Mouse (Mus musculus): ENCODE data around the gene Lin28b. TPM values are rescaled to one million over a fixed set of nuclear protein-coding genes. Genes with fewer than 3 reads are reported as not detected.
"Not testable (repeated sequence)": the region's sequence is repeated elsewhere in the genome, so short reads cannot be mapped to it uniquely, and the experiment has no call there.

Lin28b gene
- polyA plus RNA-seq, 1 experiment from 2014 or later = 14.2 TPM

GRCm38 (mm10) chr10:45356091-45356490 lies 130.1 kb downstream of the Lin28b start:
- H3K36me3 ChIP-seq = peaks cover 43% of the 10 kb centered on the region
- H3K4me1 ChIP-seq (replicated peaks) = no peaks in the 10 kb centered on the region
- no peak overlapping the region for H3K27ac ChIP-seq
- H3K4me3 ChIP-seq (replicated peaks) = no peak overlapping the region
- no peak overlapping the region for H3K9ac ChIP-seq (replicated peaks)
- no peaks in the 10 kb centered on the region for H3K9me3 ChIP-seq
- no peak for ATAC-seq (ENCODE audit: insufficient number of reproducible peaks, insufficient read depth, low FRiP score, low TSS enrichment, low read depth)
- H3K27me3 ChIP-seq = no peaks in the 10 kb centered on the region
- 93% methylated on average over 6 of the region's 6 CpGs for WGBS
- no peak overlapping the region for H3K4me2 ChIP-seq

- ATAC-seq (ENCODE audit: insufficient number of reproducible peaks, insufficient read depth, low FRiP score, low TSS enrichment, low read depth); H3K27ac ChIP-seq; H3K4me2 ChIP-seq; H3K4me1 ChIP-seq (replicated peaks); H3K9ac ChIP-seq (replicated peaks); H3K4me3 ChIP-seq (replicated peaks); H3K27me3 ChIP-seq; H3K9me3 ChIP-seq: not testable (repeated sequence)
- peaks cover 29% of the 10 kb centered on the region for H3K36me3 ChIP-seq
- WGBS = 89% methylated on average over 3 of the region's 3 CpGs
Observed at GRCm38 (mm10) chr10:45348143-45348542, 138.1 kb downstream of the Lin28b start.

- Histone ChIP-seq H3K9me3 (peaks cover 6% of the 10 kb centered on the region), H3K27me3 (no peaks in the 10 kb centered on the region), H3K27ac (no peak overlapping the region), H3K4me3 (replicated peaks) (no peak overlapping the region), H3K9ac (replicated peaks) (no peak overlapping the region), H3K4me2 (no peak overlapping the region), H3K36me3 (peaks cover 22% of the 10 kb centered on the region), H3K4me1 (replicated peaks) (no peaks in the 10 kb centered on the region)
- no peak for ATAC-seq (ENCODE audit: insufficient number of reproducible peaks, insufficient read depth, low FRiP score, low TSS enrichment, low read depth)
- WGBS = 71% methylated on average over 9 of the region's 9 CpGs
Observed at GRCm38 (mm10) chr10:45345217-45345616, 141.0 kb downstream of the Lin28b start.

GRCm38 (mm10) chr10:45344381-45344780 lies 141.8 kb downstream of the Lin28b start:
- no peak; the same call in 1 of the 2 replicates for ATAC-seq (ENCODE audit: insufficient number of reproducible peaks, insufficient read depth, low FRiP score, low TSS enrichment, low read depth)
- Histone ChIP-seq H3K9ac (replicated peaks) (no peak overlapping the region), H3K4me2 (no peak overlapping the region), H3K9me3 (peaks cover 6% of the 10 kb centered on the region), H3K27me3 (no peaks in the 10 kb centered on the region), H3K4me1 (replicated peaks) (no peaks in the 10 kb centered on the region), H3K27ac (no peak overlapping the region), H3K36me3 (peaks cover 22% of the 10 kb centered on the region), H3K4me3 (replicated peaks) (no peak overlapping the region)
- WGBS = 89% methylated on average over 4 of the region's 4 CpGs

- peaks cover 7% of the 10 kb centered on the region; the same call in 1 of the 2 replicates for H3K4me1 ChIP-seq (replicated peaks)
- no peak overlapping the region for H3K4me2 ChIP-seq
- ATAC-seq (ENCODE audit: insufficient number of reproducible peaks, insufficient read depth, low FRiP score, low TSS enrichment, low read depth) = no peak
- H3K27ac ChIP-seq = no peak overlapping the region
- peaks cover 3% of the 10 kb centered on the region for H3K9me3 ChIP-seq
- peaks cover 11% of the 10 kb centered on the region for H3K36me3 ChIP-seq
- 72% methylated on average over 7 of the region's 7 CpGs for WGBS
- no peak overlapping the region for H3K9ac ChIP-seq (replicated peaks)
- H3K4me3 ChIP-seq (replicated peaks) = no peak overlapping the region
- peaks cover 9% of the 10 kb centered on the region for H3K27me3 ChIP-seq
Observed at GRCm38 (mm10) chr10:45339106-45339505, 147.1 kb downstream of the Lin28b start.

- Histone ChIP-seq H3K9ac (replicated peaks) (peak within 1 kb of the TSS; percentile 83), H3K4me2 (peak within 1 kb of the TSS; percentile 73), H3K4me1 (replicated peaks) (peaks cover 7% of the 10 kb centered on the region; the same call in 1 of the 2 replicates), H3K4me3 (replicated peaks) (peak within 1 kb of the TSS; percentile 75), H3K36me3 (no peaks in the 10 kb centered on the region; the same call in 1 of the 2 replicates), H3K27me3 (peaks cover 9% of the 10 kb centered on the region), H3K27ac (0 out of 2 replicates have a peak within 1 kb of the TSS, but pooled peaks have one; percentile 29), H3K9me3 (no peaks in the 10 kb centered on the region)
- peak; percentile 72; the same call in 1 of the 2 replicates for ATAC-seq (ENCODE audit: insufficient number of reproducible peaks, insufficient read depth, low FRiP score, low TSS enrichment, low read depth)
- 1% methylated on average over 71 of the region's 116 CpGs for WGBS
Observed at GRCm38 (mm10) chr10:45335434-45336422, 150.5 kb downstream of the Lin28b start, which contains the start of gene Bves. Gene Bves (plus strand): TSS chr10:45335772.

GRCm38 (mm10) chr10:45334925-45335324 lies 151.3 kb downstream of the Lin28b start:
- Histone ChIP-seq H3K4me1 (replicated peaks) (peaks cover 7% of the 10 kb centered on the region; the same call in 1 of the 2 replicates), H3K9ac (replicated peaks) (no peak overlapping the region), H3K4me2 (peak overlapping the region; percentile 73), H3K27me3 (peaks cover 9% of the 10 kb centered on the region), H3K27ac (no peak overlapping the region), H3K4me3 (replicated peaks) (peak overlapping the region; percentile 75), H3K36me3 (no peaks in the 10 kb centered on the region), H3K9me3 (no peaks in the 10 kb centered on the region)
- 22% methylated on average over 7 of the region's 7 CpGs for WGBS
- peak; percentile 39; the same call in 1 of the 2 replicates for ATAC-seq (ENCODE audit: insufficient number of reproducible peaks, insufficient read depth, low FRiP score, low TSS enrichment, low read depth)

GRCm38 (mm10) chr10:45328196-45329000 lies 157.8 kb downstream of the Lin28b start:
- Histone ChIP-seq H3K27ac (no peak overlapping the region), H3K27me3 (no peaks in the 10 kb centered on the region), H3K36me3 (no peaks in the 10 kb centered on the region), H3K9ac (replicated peaks) (no peak overlapping the region), H3K4me1 (replicated peaks) (no peaks in the 10 kb centered on the region), H3K4me3 (replicated peaks) (no peak overlapping the region), H3K9me3 (no peaks in the 10 kb centered on the region), H3K4me2 (no peak overlapping the region)
- ATAC-seq (ENCODE audit: insufficient number of reproducible peaks, insufficient read depth, low FRiP score, low TSS enrichment, low read depth) = no peak
- 71% methylated on average over 7 of the region's 7 CpGs for WGBS

Other genes with a start within 250 kb of the Lin28b start
- 10.8 and 11.6 TPM in 2 replicates for gene Bves, start 150.6 kb downstream of the Lin28b start, polyA plus RNA-seq (2016; fragmentation: Nextera tagmentation; extraction: Ambion mirVana)
- gene Hace1, start 91.4 kb upstream of the Lin28b start, polyA plus RNA-seq (2016; fragmentation: Nextera tagmentation; extraction: Ambion mirVana) = 29.3 and 30.3 TPM in 2 replicates